Mouse (Mus musculus) hindbrain, postnatal 0 days (tissue): ENCODE measurements around the gene Inpp4a. TPM values are rescaled to one million over a fixed set of nuclear protein-coding genes. Genes with fewer than 3 reads are reported as not detected.

Experiments used
- ATAC-seq: fragments of 200-750 bp; cut with Nextera tagmentation; 2 replicates; pipeline ENCODE4 v1.8.0; 2017; ENCODE audit warnings: mild to moderate bottlenecking, moderate TSS enrichment, moderate library complexity
- DNase-seq: peaks from one replicate; pipeline ENCODE4 v3.0.0-alpha.2; 2015; ENCODE audit warnings: low spot score
- H3K27ac ChIP-seq: fragments of 300-500 bp; sonication (generic); 2 replicates; pipeline ENCODE4 v1.5.1; 2014; ENCODE audit warnings: mild to moderate bottlenecking
- H3K27me3 ChIP-seq: fragments of 300-500 bp; sonication (generic); 2 replicates; pipeline ENCODE4 v1.6.1; 2014; ENCODE audit warnings: low read length, mixed read lengths; ENCODE audit not compliant: insufficient read depth
- H3K36me3 ChIP-seq: fragments of 300-500 bp; sonication (generic); 2 replicates; pipeline ENCODE4 v1.6.1; 2014; ENCODE audit warnings: low read length, mixed read lengths; ENCODE audit not compliant: insufficient read depth
- H3K4me1 ChIP-seq: fragments of 300-500 bp; sonication (generic); 2 replicates; pipeline ENCODE4 v1.6.1; 2014; ENCODE audit warnings: antibody characterized with exemption, low read length, mixed read lengths; ENCODE audit not compliant: insufficient read depth
- H3K4me2 ChIP-seq: fragments of 300-500 bp; sonication (generic); 2 replicates; pipeline ENCODE4 v1.6.1; 2014; ENCODE audit warnings: low read depth, mild to moderate bottlenecking, low read length, moderate library complexity, mixed read lengths
- H3K4me3 ChIP-seq: fragments of 300-500 bp; sonication (generic); 2 replicates; pipeline ENCODE4 v1.5.1; 2014; ENCODE audit warnings: low read length
- H3K9ac ChIP-seq: fragments of 300-500 bp; sonication (generic); replicated peaks from 2 replicates; pipeline ENCODE4 v1.6.1; 2014; ENCODE audit warnings: mild to moderate bottlenecking, low read length, moderate library complexity, mixed read lengths
- H3K9me3 ChIP-seq: fragments of 300-500 bp; sonication (generic); 2 replicates; pipeline ENCODE4 v1.6.1; 2016; ENCODE audit warnings: low read length, mixed read lengths
- CTCF ChIP-seq: IDR thresholded peaks from 2 replicates; pipeline ENCODE4 v1.5.1; 2016; ENCODE audit warnings: antibody characterized with exemption, control low read depth, low read depth
- WGBS: fragments of 180-500 bp; shearing (Covaris S2); extraction: QIAGEN DNeasy Blood & Tissue Kit; methylation state at CpG from one replicate; pipeline ENCODE4 v1.1.7; 2014; 5-methylcytosine and 5-hydroxymethylcytosine counted together
- polyA plus RNA-seq: library from polyadenylated mRNA; unstranded; fragments of >200 nt; fragmentation: Nextera tagmentation; extraction: Ambion mirVana; gene quantifications from 2 replicates; pipeline ENCODE4 v1.2.1, GENCODE M21; 2015
- total RNA-seq: library from RNA; depleted of rRNA; stranded (reverse); fragments of >200 nt; gene quantifications from 2 replicates; pipeline ENCODE4 v1.2.3, GENCODE M21; 2014

Gene Inpp4a
- total and polyA plus RNA-seq, 2 experiments from 2014 or later = 53.6 to 82.5 TPM

- Histone ChIP-seq H3K4me3 (no peak overlapping the region), H3K36me3 (no peaks in the 10 kb centered on the region), H3K27me3 (no peaks in the 10 kb centered on the region), H3K9me3 (peaks cover 2% of the 10 kb centered on the region; the same call in 1 of the 2 replicates), H3K4me1 (peaks cover 7% of the 10 kb centered on the region; the same call in 1 of the 2 replicates), H3K27ac (no peak overlapping the region; the same call in 1 of the 2 replicates), H3K4me2 (no peak overlapping the region), H3K9ac (no peak overlapping the region)
- no peak for TF ChIP-seq CTCF
- WGBS = 74% methylated on average over 9 of the region's 9 CpGs
- no peak for DNase-seq
- ATAC-seq = no peak
Measured at GRCm38 (mm10) chr1:37305691-37306287, 6.1 kb downstream of the Inpp4a start.

- DNase-seq = no peak
- Histone ChIP-seq H3K27ac (no peak overlapping the region), H3K4me1 (no peaks in the 10 kb centered on the region), H3K9ac (no peak overlapping the region), H3K4me3 (no peak overlapping the region), H3K27me3 (no peaks in the 10 kb centered on the region), H3K4me2 (no peak overlapping the region), H3K36me3 (no peaks in the 10 kb centered on the region), H3K9me3 (peaks cover 2% of the 10 kb centered on the region; the same call in 1 of the 2 replicates)
- no peak for TF ChIP-seq CTCF
- 87% methylated on average over 2 of the region's 2 CpGs for WGBS
- ATAC-seq = no peak
Measured at GRCm38 (mm10) chr1:37307586-37307985, 7.9 kb downstream of the Inpp4a start.

- WGBS = 88% methylated on average over 8 of the region's 8 CpGs
- TF ChIP-seq CTCF = no peak
- Histone ChIP-seq H3K36me3 (no peaks in the 10 kb centered on the region), H3K4me3 (no peak overlapping the region), H3K4me1 (no peaks in the 10 kb centered on the region), H3K27me3 (no peaks in the 10 kb centered on the region), H3K27ac (no peak overlapping the region), H3K9me3 (peaks cover 2% of the 10 kb centered on the region; the same call in 1 of the 2 replicates), H3K9ac (no peak overlapping the region), H3K4me2 (no peak overlapping the region)
- DNase-seq = no peak
- ATAC-seq = 0 out of 2 replicates have a peak, but pooled peaks have one; percentile 15
Measured at GRCm38 (mm10) chr1:37308021-37308742, 8.5 kb downstream of the Inpp4a start.

DNA sequence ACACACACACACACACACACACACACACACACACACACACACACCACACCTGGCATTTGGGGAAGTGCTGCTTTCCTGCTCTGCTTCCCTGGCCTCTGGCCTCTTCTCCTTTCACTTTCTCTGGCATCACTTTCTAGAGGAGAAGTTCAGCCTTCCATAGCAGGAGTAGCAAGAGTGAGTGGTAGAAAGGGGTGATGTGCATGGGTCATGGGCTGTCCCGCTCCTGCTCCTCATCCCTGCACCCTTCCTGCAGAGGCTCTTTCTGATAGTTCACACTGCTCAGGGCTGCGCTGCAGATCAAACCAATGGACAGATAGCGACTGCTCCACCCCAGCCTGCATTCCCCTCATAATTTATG lies 9.1 kb downstream of the Inpp4a start:
- Histone ChIP-seq H3K4me1 (no peaks in the 10 kb centered on the region), H3K36me3 (no peaks in the 10 kb centered on the region), H3K27me3 (no peaks in the 10 kb centered on the region), H3K4me2 (no peak overlapping the region), H3K9ac (no peak overlapping the region), H3K27ac (no peak overlapping the region), H3K9me3 (peaks cover 2% of the 10 kb centered on the region; the same call in 1 of the 2 replicates), H3K4me3 (no peak overlapping the region)
- ATAC-seq = no peak
- 93% methylated on average over 3 of the region's 3 CpGs for WGBS
- no peak for DNase-seq
- no peak for TF ChIP-seq CTCF

DNA sequence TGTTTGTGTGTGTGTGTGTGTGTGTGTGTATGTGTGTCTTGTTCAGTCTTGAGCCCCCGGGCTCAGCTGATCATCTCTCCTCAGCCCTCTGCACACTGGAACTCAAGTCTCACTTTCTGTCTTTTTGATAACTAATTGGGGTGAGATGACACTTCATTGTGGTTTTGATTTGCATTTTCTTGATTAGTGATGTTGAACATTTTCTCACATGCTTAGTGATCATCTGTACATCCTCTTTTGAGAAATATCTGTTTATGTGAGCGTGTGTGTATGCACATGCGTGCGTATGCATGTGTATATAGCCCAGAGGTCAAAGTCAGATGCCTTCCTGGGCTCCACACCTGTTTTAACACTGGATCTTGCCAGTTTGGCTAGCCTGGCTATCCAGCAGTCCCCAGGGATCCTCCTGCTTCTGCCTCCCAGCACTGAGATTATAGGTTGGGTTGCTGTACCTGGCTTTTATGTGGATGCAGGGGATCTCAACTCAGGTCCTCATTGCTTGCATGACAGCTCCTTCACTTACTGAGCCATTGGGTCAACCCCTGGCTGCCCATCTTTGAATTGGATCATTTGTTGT lies 10.4 kb downstream of the Inpp4a start:
- no peak overlapping the region for H3K27ac ChIP-seq
- H3K36me3 ChIP-seq = no peaks in the 10 kb centered on the region
- ATAC-seq = no peak
- no peak for TF ChIP-seq CTCF
- no peak overlapping the region for H3K9ac ChIP-seq
- DNase-seq = no peak
- H3K4me1 ChIP-seq = no peaks in the 10 kb centered on the region
- WGBS = 98% methylated on average over 4 of the region's 4 CpGs
- H3K9me3 ChIP-seq = peaks cover 2% of the 10 kb centered on the region; the same call in 1 of the 2 replicates
- no peak overlapping the region for H3K4me3 ChIP-seq
- no peaks in the 10 kb centered on the region for H3K27me3 ChIP-seq
- H3K4me2 ChIP-seq = no peak overlapping the region

DNA sequence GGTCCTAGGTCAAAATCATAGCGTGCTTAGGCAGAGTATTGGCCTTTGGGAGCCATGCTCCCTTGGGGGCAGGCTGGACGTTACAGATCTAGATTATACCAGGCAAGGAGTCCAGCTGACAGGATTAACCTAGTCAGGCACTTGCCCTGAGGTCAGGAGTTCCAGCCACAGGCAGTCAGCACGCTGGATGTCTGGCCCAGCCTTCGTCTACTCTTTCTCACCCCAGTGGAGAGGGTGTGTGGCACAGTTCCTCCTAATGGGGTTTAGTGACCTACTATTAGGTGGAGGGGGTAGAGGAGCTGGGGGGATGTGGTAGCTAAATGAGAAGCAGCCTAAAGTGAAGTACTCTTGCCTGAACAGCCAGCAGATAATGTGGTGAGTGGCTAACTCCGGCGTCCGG lies 14.7 kb downstream of the Inpp4a start:
- no peak overlapping the region for H3K27ac ChIP-seq
- H3K36me3 ChIP-seq = no peaks in the 10 kb centered on the region
- no peak overlapping the region for H3K4me2 ChIP-seq
- H3K4me1 ChIP-seq = peaks cover 8% of the 10 kb centered on the region; the same call in 1 of the 2 replicates
- ATAC-seq = no peak
- no peak for TF ChIP-seq CTCF
- no peak overlapping the region for H3K4me3 ChIP-seq
- no peaks in the 10 kb centered on the region for H3K27me3 ChIP-seq
- H3K9me3 ChIP-seq = peaks cover 2% of the 10 kb centered on the region; the same call in 1 of the 2 replicates
- DNase-seq = no peak
- no peak overlapping the region for H3K9ac ChIP-seq
- 67% methylated on average over 7 of the region's 7 CpGs for WGBS
